Mouse (Mus musculus) embryonic facial prominence, embryonic 14.5 days (tissue): ENCODE measurements around the gene Jak1. TPM values are rescaled to one million over a fixed set of nuclear protein-coding genes. Genes with fewer than 3 reads are reported as not detected.
"Not testable (repeated sequence)": the region's sequence is repeated elsewhere in the genome, so short reads cannot be mapped to it uniquely, and the experiment has no call there.

ENCODE experiments used
- ATAC-seq: fragments of 200-750 bp; cut with Nextera tagmentation; 2 replicates; pipeline ENCODE4 v1.8.0; 2017; ENCODE audit warnings: low read depth, moderate number of reproducible peaks, moderate TSS enrichment
- DNase-seq: peaks from one replicate; pipeline ENCODE4 v3.0.0-alpha.2; 2015; ENCODE audit warnings: low spot score
- H3K27ac ChIP-seq: fragments of 300-500 bp; sonication (generic); replicated peaks from 2 replicates; pipeline ENCODE4 v1.5.1; 2014; ENCODE audit warnings: low read depth, mild to moderate bottlenecking, low read length, moderate library complexity
- H3K27me3 ChIP-seq: fragments of 300-500 bp; sonication (generic); replicated peaks from 2 replicates; pipeline ENCODE4 v1.6.1; 2014; ENCODE audit warnings: low read length; ENCODE audit not compliant: control insufficient read depth, insufficient read depth
- H3K36me3 ChIP-seq: fragments of 300-500 bp; sonication (generic); 2 replicates; pipeline ENCODE4 v1.6.1; 2014; ENCODE audit warnings: low read length, mixed read lengths; ENCODE audit not compliant: control insufficient read depth, insufficient read depth
- H3K4me1 ChIP-seq: fragments of 300-500 bp; sonication (generic); 2 replicates; pipeline ENCODE4 v1.6.1; 2014; ENCODE audit warnings: antibody characterized with exemption, low read length; ENCODE audit not compliant: control insufficient read depth, insufficient read depth
- H3K4me2 ChIP-seq: fragments of 300-500 bp; sonication (generic); 2 replicates; pipeline ENCODE4 v1.6.1; 2014; ENCODE audit warnings: low read depth, mild to moderate bottlenecking, low read length, moderate library complexity, mixed read lengths
- H3K4me3 ChIP-seq: fragments of 300-500 bp; sonication (generic); 2 replicates; pipeline ENCODE4 v1.5.1; 2014; ENCODE audit warnings: low read depth, mild to moderate bottlenecking, low read length
- H3K9ac ChIP-seq: fragments of 300-500 bp; sonication (generic); 2 replicates; pipeline ENCODE4 v1.6.1; 2014; ENCODE audit warnings: low read depth, mild to moderate bottlenecking, low read length, moderate library complexity, mixed read lengths
- H3K9me3 ChIP-seq: fragments of 300-500 bp; sonication (generic); 2 replicates; pipeline ENCODE4 v1.6.1; 2016; ENCODE audit warnings: low read length; ENCODE audit not compliant: control insufficient read depth
- WGBS: fragments of 180-500 bp; shearing (Covaris S2); extraction: QIAGEN DNeasy Blood & Tissue Kit; methylation state at CpG from one replicate; pipeline ENCODE4 v1.1.7; 2014; 5-methylcytosine and 5-hydroxymethylcytosine counted together
- polyA plus RNA-seq: library from polyadenylated mRNA; unstranded; fragments of >200 nt; fragmentation: Nextera tagmentation; extraction: Ambion mirVana; gene quantifications from 2 replicates; pipeline ENCODE4 v1.2.1, GENCODE M21; 2014

Jak1 gene
- polyA plus RNA-seq, 1 experiment from 2014 or later, result 82.2 TPM

DNA sequence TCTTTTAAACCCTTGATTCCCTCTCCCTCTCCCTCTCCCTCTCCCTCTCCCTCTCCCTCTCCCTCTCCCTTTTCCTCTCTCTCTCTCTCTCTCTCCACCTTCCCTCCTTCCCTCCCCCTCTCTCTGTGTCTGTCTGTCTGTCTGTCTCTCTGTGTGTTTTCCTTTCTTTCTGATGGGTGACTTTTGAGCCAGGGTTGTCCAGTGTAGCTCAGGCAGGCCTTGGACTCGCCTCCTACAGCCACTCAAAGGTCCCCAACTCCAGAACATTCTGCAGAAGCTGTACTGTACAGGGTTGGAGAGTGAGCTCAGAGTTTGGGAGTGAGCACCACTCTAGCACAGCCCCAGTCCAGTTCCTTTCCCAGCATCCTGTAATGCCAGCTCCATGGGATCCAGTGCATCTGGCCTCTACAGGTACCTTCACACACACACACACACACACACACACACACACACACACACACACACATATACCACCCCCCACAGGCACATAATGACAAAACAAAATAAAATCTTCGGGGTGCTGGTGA, 20.9 kb upstream of the Jak1 start:
- Histone ChIP-seq H3K4me2 (no peak overlapping the region), H3K9ac (no peak overlapping the region), H3K27ac (no peak overlapping the region), H3K27me3 (no peaks in the 10 kb centered on the region), H3K36me3 (no peaks in the 10 kb centered on the region), H3K4me1 (no peaks in the 10 kb centered on the region), H3K9me3 (no peaks in the 10 kb centered on the region), H3K4me3 (no peak overlapping the region)
- WGBS, result 57% methylated on average over 2 of the region's 2 CpGs
- ATAC-seq, result no peak
- no peak for DNase-seq

DNA sequence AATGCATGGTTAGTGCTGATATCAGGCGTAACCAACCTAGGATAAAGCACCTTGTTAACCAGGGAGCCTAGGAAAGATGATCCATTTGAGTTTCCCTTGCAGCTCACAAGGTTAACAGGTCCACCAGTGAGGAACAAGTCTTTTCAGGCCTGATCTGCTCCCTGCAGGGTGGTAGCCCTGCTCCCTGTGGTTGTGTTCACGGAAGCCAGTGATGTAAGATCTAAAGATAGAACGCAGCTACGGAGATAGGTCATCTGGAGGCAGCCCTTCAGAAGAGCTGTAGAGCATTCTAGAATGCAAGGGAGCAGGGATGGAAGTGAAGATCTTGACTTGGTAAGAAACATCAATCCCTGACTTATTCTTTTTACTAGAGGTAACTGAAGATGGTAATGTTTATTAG, 18.9 kb upstream of the Jak1 start:
- H3K9me3 ChIP-seq, result no peaks in the 10 kb centered on the region
- ATAC-seq, result no peak

DNA sequence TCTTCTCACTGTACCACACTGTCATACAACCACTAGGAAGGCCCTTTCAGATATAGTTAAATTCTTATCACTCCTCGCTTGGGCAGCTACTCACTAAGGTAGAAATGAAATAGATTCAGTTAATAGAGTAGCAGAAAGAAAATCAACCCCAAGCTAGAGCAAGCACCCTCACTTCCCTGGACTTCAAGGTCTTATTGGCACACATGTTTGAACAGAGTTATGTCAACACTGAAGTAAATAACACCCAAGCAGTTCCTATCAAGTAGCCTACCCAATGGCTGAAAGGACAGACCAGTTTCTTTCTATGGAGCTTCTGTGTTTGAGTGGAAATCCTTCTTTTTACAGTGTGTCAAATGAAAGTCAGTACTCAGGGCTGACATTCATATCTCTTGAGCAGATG, 17.2 kb upstream of the Jak1 start:
- Histone ChIP-seq H3K4me3 (no peak overlapping the region), H3K27ac (no peak overlapping the region), H3K4me1 (no peaks in the 10 kb centered on the region), H3K4me2 (no peak overlapping the region), H3K9ac (no peak overlapping the region), H3K27me3 (no peaks in the 10 kb centered on the region), H3K36me3 (no peaks in the 10 kb centered on the region), H3K9me3 (no peaks in the 10 kb centered on the region)
- ATAC-seq (no peak), DNase-seq (no peak)
- whole genome bisulfite sequencing, result 63% methylated on average over 1 of the region's 1 CpGs

More for the DNA sequence above, 18.9 kb upstream of the Jak1 start:
- no peak overlapping the region for H3K4me2 ChIP-seq
- no peaks in the 10 kb centered on the region for H3K36me3 ChIP-seq
- 73% methylated on average over 4 of the region's 4 CpGs for WGBS
- H3K27me3 ChIP-seq, result no peaks in the 10 kb centered on the region
- no peak overlapping the region for H3K9ac ChIP-seq
- no peak overlapping the region for H3K4me3 ChIP-seq
- no peak for DNase-seq
- H3K4me1 ChIP-seq, result no peaks in the 10 kb centered on the region
- no peak overlapping the region for H3K27ac ChIP-seq

GRCm38 (mm10) chr4:101280119-101280518, 15.0 kb upstream of the Jak1 start:
- Histone ChIP-seq H3K9ac (no peak overlapping the region), H3K9me3 (no peaks in the 10 kb centered on the region), H3K27ac (no peak overlapping the region), H3K4me1 (no peaks in the 10 kb centered on the region), H3K4me3 (no peak overlapping the region), H3K36me3 (no peaks in the 10 kb centered on the region), H3K27me3 (no peaks in the 10 kb centered on the region), H3K4me2 (no peak overlapping the region)
- ATAC-seq (peak; percentile 44; the same call in 1 of the 2 replicates), DNase-seq (peak; percentile 51)
- 64% methylated on average over 2 of the region's 2 CpGs for WGBS

GRCm38 (mm10) chr4:101276456-101277070, 11.5 kb upstream of the Jak1 start:
- H3K4me3 ChIP-seq, result no peak overlapping the region
- WGBS, result 83% methylated on average over 6 of the region's 6 CpGs
- H3K9me3 ChIP-seq, result no peaks in the 10 kb centered on the region
- no peaks in the 10 kb centered on the region for H3K36me3 ChIP-seq
- ATAC-seq, result no peak
- H3K4me2 ChIP-seq, result no peak overlapping the region
- no peak overlapping the region for H3K9ac ChIP-seq
- DNase-seq, result no peak
- no peaks in the 10 kb centered on the region for H3K4me1 ChIP-seq
- H3K27ac ChIP-seq, result no peak overlapping the region
- no peaks in the 10 kb centered on the region for H3K27me3 ChIP-seq

DNA sequence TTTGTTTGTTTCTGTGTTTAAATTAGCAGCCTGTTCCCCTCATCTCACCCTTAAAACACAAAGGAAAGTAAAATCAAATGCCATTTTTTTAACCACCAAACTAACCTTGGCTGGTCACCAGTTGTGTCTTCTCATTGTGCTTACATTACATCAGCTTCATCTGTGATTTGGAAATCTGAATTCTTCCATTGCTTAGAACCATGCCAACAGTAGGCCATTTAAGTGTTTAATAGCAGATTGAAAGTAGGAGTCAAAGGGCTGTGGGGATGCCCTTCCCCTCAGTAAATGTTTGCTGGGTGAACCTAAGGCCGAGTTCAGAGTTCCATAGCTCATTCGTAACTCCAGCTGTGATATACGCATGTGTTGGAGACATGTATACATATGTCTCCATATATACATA, 10.8 kb upstream of the Jak1 start:
- no peak overlapping the region for H3K9ac ChIP-seq
- H3K4me3 ChIP-seq, result no peak overlapping the region
- no peaks in the 10 kb centered on the region for H3K27me3 ChIP-seq
- H3K4me1 ChIP-seq, result no peaks in the 10 kb centered on the region
- no peaks in the 10 kb centered on the region for H3K9me3 ChIP-seq
- ATAC-seq, result no peak
- H3K27ac ChIP-seq, result no peak overlapping the region
- no peak for DNase-seq
- no peak overlapping the region for H3K4me2 ChIP-seq
- WGBS, result 92% methylated on average over 3 of the region's 3 CpGs
- no peaks in the 10 kb centered on the region for H3K36me3 ChIP-seq

DNA sequence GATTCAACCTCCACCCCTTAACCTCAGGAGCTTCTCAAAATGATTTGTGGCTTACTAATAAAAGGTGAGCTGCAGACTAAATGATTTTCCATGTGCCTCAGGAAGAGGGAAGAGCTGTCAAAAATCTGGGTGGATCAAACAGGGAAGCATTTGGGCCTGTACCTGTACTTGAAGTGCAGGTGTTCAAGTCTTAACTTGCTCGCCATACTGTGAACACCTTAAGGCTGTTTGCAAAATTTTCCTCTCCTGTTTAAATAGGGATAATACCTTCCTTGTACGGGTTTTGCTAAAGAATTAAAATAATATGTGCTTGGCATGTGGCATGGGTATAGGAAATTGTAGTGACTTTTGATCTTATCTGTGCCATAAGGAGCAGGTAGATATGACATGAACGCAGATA, 5.7 kb upstream of the Jak1 start:
- Histone ChIP-seq H3K4me1 (no peaks in the 10 kb centered on the region), H3K4me3 (no peak overlapping the region), H3K27ac (no peak overlapping the region), H3K9ac (no peak overlapping the region), H3K9me3 (no peaks in the 10 kb centered on the region), H3K27me3 (no peaks in the 10 kb centered on the region), H3K4me2 (no peak overlapping the region), H3K36me3 (no peaks in the 10 kb centered on the region)
- WGBS, result 80% methylated on average over 3 of the region's 3 CpGs
- DNase-seq (peak; percentile 59), ATAC-seq (no peak)

DNA sequence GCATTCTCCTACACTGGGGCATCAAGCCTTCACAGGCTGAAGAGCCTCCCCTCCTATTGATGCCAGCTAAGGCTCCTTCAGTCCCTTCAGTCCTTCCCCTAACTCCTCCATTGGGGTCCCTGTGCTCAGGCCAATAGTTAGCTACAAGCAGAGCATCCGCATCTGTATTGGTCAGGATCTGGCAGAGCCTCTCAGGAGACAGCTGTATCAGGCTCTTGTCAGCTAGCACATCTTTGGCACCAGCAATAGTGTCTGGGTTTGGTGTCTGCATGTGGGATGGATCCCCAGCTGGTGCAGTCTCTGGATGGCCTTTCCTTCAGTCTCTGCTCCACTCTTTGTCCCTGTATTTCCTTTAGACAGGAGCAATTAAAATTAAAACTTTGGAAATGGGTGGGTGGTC, 3.4 kb upstream of the Jak1 start:
- not testable (repeated sequence) for ATAC-seq, H3K9ac ChIP-seq, H3K27ac ChIP-seq, H3K4me3 ChIP-seq, H3K4me2 ChIP-seq, H3K9me3 ChIP-seq, H3K36me3 ChIP-seq, H3K27me3 ChIP-seq, H3K4me1 ChIP-seq, DNase-seq
- 79% methylated on average over 1 of the region's 1 CpGs for WGBS

DNA sequence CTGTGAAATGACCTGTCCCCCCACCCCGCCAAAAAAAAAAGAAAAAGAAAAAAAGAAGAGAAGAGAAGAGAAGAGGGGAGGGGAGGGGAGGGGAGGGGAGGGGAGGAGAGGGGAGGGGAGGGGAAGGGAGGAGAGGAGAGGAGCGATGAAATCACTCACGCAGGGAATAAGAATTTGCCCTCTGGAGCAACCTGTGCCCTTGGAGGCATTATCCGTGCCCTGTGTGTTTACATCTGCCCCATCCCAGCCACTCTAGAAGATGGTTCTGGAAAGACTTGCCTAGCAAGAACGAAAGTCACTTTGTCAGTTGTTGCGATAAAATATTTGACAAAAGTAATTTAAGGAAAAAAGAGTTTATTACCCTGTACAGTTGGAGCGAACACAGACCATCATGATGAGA, 441 bp upstream of the Jak1 start:
- Histone ChIP-seq H3K4me1 (peaks cover 14% of the 10 kb centered on the region), H3K4me3 (peak overlapping the region; percentile 78), H3K27ac (no peak overlapping the region), H3K27me3 (no peaks in the 10 kb centered on the region), H3K9me3 (no peaks in the 10 kb centered on the region), H3K4me2 (peak overlapping the region; percentile 86), H3K9ac (0 out of 2 replicates have a peak overlapping the region, but pooled peaks have one; percentile 91), H3K36me3 (no peaks in the 10 kb centered on the region)
- DNase-seq (no peak), ATAC-seq (no peak)
- 27% methylated on average over 6 of the region's 7 CpGs for WGBS
